Mouse (Mus musculus): ENCODE measurements at regions not wholly inside any gene's neighbourhood (a gene's known extent, or its start where the extent isn't known, plus 50 kb on each side); places are given as distances from the start of the nearest gene placed in this dataset.

GRCm38 (mm10) chr3:68758609-68759008 lies 68.2 kb downstream of the Il12a start:
- H3K27me3 ChIP-seq (replicated peaks), result no peaks in the 10 kb centered on the region
- no peak overlapping the region for H3K9ac ChIP-seq
- H3K9me3 ChIP-seq, result no peaks in the 10 kb centered on the region
- no peaks in the 10 kb centered on the region for H3K36me3 ChIP-seq
- ATAC-seq (ENCODE audit: low FRiP score, low read depth), result no peak
- H3K4me1 ChIP-seq, result 0 out of 2 replicates have a peak, but pooled peaks cover 4% of the 10 kb centered on the region
- no peak overlapping the region for H3K4me2 ChIP-seq (replicated peaks)
- no peak overlapping the region for H3K4me3 ChIP-seq
- H3K27ac ChIP-seq, result no peak overlapping the region

- Histone ChIP-seq H3K36me3 (no peaks in the 10 kb centered on the region), H3K27ac (no peak overlapping the region), H3K4me2 (replicated peaks) (no peak overlapping the region), H3K4me1 (0 out of 2 replicates have a peak, but pooled peaks cover 4% of the 10 kb centered on the region), H3K4me3 (no peak overlapping the region), H3K9me3 (no peaks in the 10 kb centered on the region), H3K27me3 (replicated peaks) (no peaks in the 10 kb centered on the region), H3K9ac (no peak overlapping the region)
- 52% methylated on average over 8 of the region's 8 CpGs for WGBS
- ATAC-seq (ENCODE audit: low FRiP score, low read depth), result no peak
Measured at GRCm38 (mm10) chr3:68759375-68759774, 68.9 kb downstream of the Il12a start.

- Histone ChIP-seq H3K4me2 (replicated peaks) (no peak overlapping the region), H3K9me3 (no peaks in the 10 kb centered on the region), H3K27me3 (replicated peaks) (no peaks in the 10 kb centered on the region), H3K4me1 (0 out of 2 replicates have a peak, but pooled peaks cover 4% of the 10 kb centered on the region), H3K36me3 (no peaks in the 10 kb centered on the region), H3K27ac (no peak overlapping the region), H3K4me3 (no peak overlapping the region), H3K9ac (no peak overlapping the region)
- ATAC-seq (ENCODE audit: low FRiP score, low read depth), result no peak
- whole genome bisulfite sequencing, result 80% methylated on average over 2 of the region's 2 CpGs
Measured at GRCm38 (mm10) chr3:68760806-68761205, 70.4 kb downstream of the Il12a start.

- Histone ChIP-seq H3K9me3 (no peaks in the 10 kb centered on the region), H3K9ac (no peak overlapping the region), H3K27ac (no peak overlapping the region), H3K4me3 (no peak overlapping the region), H3K4me1 (0 out of 2 replicates have a peak, but pooled peaks cover 4% of the 10 kb centered on the region), H3K4me2 (replicated peaks) (peak overlapping the region; percentile 16; the same call in 1 of the 2 replicates), H3K27me3 (replicated peaks) (no peaks in the 10 kb centered on the region), H3K36me3 (no peaks in the 10 kb centered on the region)
- ATAC-seq (ENCODE audit: low FRiP score, low read depth), result no peak
- 70% methylated on average over 7 of the region's 7 CpGs for WGBS
Measured at GRCm38 (mm10) chr3:68761242-68761625, 70.8 kb downstream of the Il12a start.

- Histone ChIP-seq H3K4me2 (replicated peaks) (peak overlapping the region; percentile 16; the same call in 1 of the 2 replicates), H3K36me3 (no peaks in the 10 kb centered on the region), H3K4me3 (no peak overlapping the region), H3K27me3 (replicated peaks) (no peaks in the 10 kb centered on the region), H3K9me3 (no peaks in the 10 kb centered on the region), H3K4me1 (0 out of 2 replicates have a peak, but pooled peaks cover 4% of the 10 kb centered on the region), H3K27ac (no peak overlapping the region), H3K9ac (no peak overlapping the region)
- ATAC-seq (ENCODE audit: low FRiP score, low read depth), result no peak
- 22% methylated on average over 11 of the region's 11 CpGs for WGBS
Measured at GRCm38 (mm10) chr3:68761626-68762331, 71.3 kb downstream of the Il12a start.

GRCm38 (mm10) chr3:68762988-68763387 lies 72.5 kb downstream of the Il12a start:
- H3K9me3 ChIP-seq, result no peaks in the 10 kb centered on the region

GRCm38 (mm10) chr3:68764336-68764735 lies 73.9 kb downstream of the Il12a start:
- no peaks in the 10 kb centered on the region for H3K9me3 ChIP-seq
- H3K9ac ChIP-seq, result no peak overlapping the region
- H3K4me2 ChIP-seq (replicated peaks), result no peak overlapping the region
- no peak overlapping the region for H3K4me3 ChIP-seq
- 90% methylated on average over 4 of the region's 4 CpGs for WGBS
- H3K36me3 ChIP-seq, result no peaks in the 10 kb centered on the region
- 0 out of 2 replicates have a peak, but pooled peaks cover 4% of the 10 kb centered on the region for H3K4me1 ChIP-seq
- no peak for ATAC-seq (ENCODE audit: low FRiP score, low read depth)
- no peak overlapping the region for H3K27ac ChIP-seq
- H3K27me3 ChIP-seq (replicated peaks), result no peaks in the 10 kb centered on the region

More at GRCm38 (mm10) chr3:68762988-68763387, 72.5 kb downstream of the Il12a start:
- Histone ChIP-seq H3K27ac (no peak overlapping the region), H3K4me1 (0 out of 2 replicates have a peak, but pooled peaks cover 4% of the 10 kb centered on the region), H3K36me3 (no peaks in the 10 kb centered on the region), H3K9ac (no peak overlapping the region), H3K4me2 (replicated peaks) (no peak overlapping the region), H3K4me3 (no peak overlapping the region), H3K27me3 (replicated peaks) (no peaks in the 10 kb centered on the region)
- 91% methylated on average over 8 of the region's 8 CpGs for WGBS
- ATAC-seq (ENCODE audit: low FRiP score, low read depth), result no peak

- Histone ChIP-seq H3K9me3 (no peaks in the 10 kb centered on the region), H3K27me3 (replicated peaks) (no peaks in the 10 kb centered on the region), H3K27ac (no peak overlapping the region), H3K4me3 (no peak overlapping the region), H3K36me3 (no peaks in the 10 kb centered on the region), H3K9ac (no peak overlapping the region), H3K4me2 (replicated peaks) (no peak overlapping the region), H3K4me1 (0 out of 2 replicates have a peak, but pooled peaks cover 4% of the 10 kb centered on the region)
- 88% methylated on average over 7 of the region's 7 CpGs for WGBS
- no peak for ATAC-seq (ENCODE audit: low FRiP score, low read depth)
Measured at GRCm38 (mm10) chr3:68764917-68765598, 74.6 kb downstream of the Il12a start.

- Histone ChIP-seq H3K4me2 (replicated peaks) (no peak overlapping the region), H3K9ac (no peak overlapping the region), H3K4me1 (no peaks in the 10 kb centered on the region), H3K9me3 (no peaks in the 10 kb centered on the region), H3K4me3 (no peak overlapping the region), H3K27me3 (replicated peaks) (no peaks in the 10 kb centered on the region), H3K27ac (no peak overlapping the region), H3K36me3 (no peaks in the 10 kb centered on the region)
- WGBS, result 93% methylated on average over 3 of the region's 3 CpGs
- no peak for ATAC-seq (ENCODE audit: low FRiP score, low read depth)
Measured at GRCm38 (mm10) chr3:68771579-68771978, 81.1 kb downstream of the Il12a start.

GRCm38 (mm10) chr3:68777801-68778200 lies 87.4 kb downstream of the Il12a start:
- H3K4me3 ChIP-seq, result no peak overlapping the region
- H3K9me3 ChIP-seq, result no peaks in the 10 kb centered on the region
- WGBS, result 76% methylated on average over 2 of the region's 2 CpGs
- no peak overlapping the region for H3K4me2 ChIP-seq (replicated peaks)
- H3K36me3 ChIP-seq, result no peaks in the 10 kb centered on the region
- H3K4me1 ChIP-seq, result 0 out of 2 replicates have a peak, but pooled peaks cover 3% of the 10 kb centered on the region
- no peak overlapping the region for H3K9ac ChIP-seq
- no peaks in the 10 kb centered on the region for H3K27me3 ChIP-seq (replicated peaks)
- no peak overlapping the region for H3K27ac ChIP-seq
- ATAC-seq (ENCODE audit: low FRiP score, low read depth), result no peak

- Histone ChIP-seq H3K36me3 (no peaks in the 10 kb centered on the region), H3K9ac (no peak overlapping the region), H3K9me3 (no peaks in the 10 kb centered on the region), H3K27me3 (replicated peaks) (no peaks in the 10 kb centered on the region), H3K27ac (no peak overlapping the region), H3K4me1 (0 out of 2 replicates have a peak, but pooled peaks cover 3% of the 10 kb centered on the region), H3K4me2 (replicated peaks) (no peak overlapping the region), H3K4me3 (no peak overlapping the region)
- no peak for ATAC-seq (ENCODE audit: low FRiP score, low read depth)
- 88% methylated on average over 16 of the region's 16 CpGs for WGBS
Measured at GRCm38 (mm10) chr3:68778354-68779040, 88.1 kb downstream of the Il12a start.

GRCm38 (mm10) chr3:68780843-68781242 lies 88.5 kb upstream of the 1110032F04Rik start:
- Histone ChIP-seq H3K4me3 (no peak overlapping the region), H3K36me3 (no peaks in the 10 kb centered on the region), H3K9me3 (no peaks in the 10 kb centered on the region), H3K4me1 (0 out of 2 replicates have a peak, but pooled peaks cover 3% of the 10 kb centered on the region), H3K27me3 (replicated peaks) (no peaks in the 10 kb centered on the region), H3K9ac (no peak overlapping the region), H3K4me2 (replicated peaks) (no peak overlapping the region), H3K27ac (no peak overlapping the region)
- 0 out of 2 replicates have a peak, but pooled peaks have one; percentile 61 for ATAC-seq (ENCODE audit: low FRiP score, low read depth)
- 40% methylated on average over 7 of the region's 7 CpGs for WGBS
